Mouse (Mus musculus): ENCODE measurements at regions not wholly inside any gene's neighbourhood (a gene's known extent, or its start where the extent isn't known, plus 50 kb on each side); places are given as distances from the start of the nearest gene placed in this dataset.

DNA sequence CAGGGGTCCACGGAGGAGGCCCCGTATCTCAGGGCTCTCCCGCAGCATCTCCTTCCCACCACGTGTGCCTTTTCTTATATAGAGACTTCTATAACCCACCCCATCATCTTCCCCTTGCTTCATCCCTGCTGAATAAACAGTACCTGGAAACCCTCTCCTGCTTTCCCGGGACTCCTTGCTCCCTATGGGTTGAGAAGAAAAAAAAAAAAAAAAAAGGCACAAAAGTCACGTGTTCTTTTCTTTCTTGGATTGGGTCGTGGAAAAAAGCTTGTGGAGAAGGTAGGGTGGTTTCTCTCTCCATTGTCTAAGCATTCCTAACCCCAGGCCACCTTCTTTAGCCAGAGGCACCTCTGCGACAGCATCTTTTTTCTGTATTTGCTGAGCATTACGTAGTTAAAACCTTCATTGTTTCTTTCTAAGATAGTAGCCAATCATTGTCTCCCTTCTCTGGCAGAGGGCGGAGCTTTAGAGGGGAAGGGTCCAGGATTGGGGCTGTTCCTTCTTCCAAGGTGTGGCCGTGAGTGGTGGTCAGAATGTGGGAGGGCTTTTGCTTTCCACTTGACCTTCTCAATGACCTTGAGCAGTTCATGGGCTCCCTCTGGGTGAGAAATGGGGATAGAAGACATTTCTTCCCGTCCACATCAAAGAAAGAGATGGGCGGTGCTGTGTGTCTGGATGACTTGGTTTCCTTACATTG is 78.7 kb upstream of the Mphosph6 start:
- DNase-seq: no peak

DNA sequence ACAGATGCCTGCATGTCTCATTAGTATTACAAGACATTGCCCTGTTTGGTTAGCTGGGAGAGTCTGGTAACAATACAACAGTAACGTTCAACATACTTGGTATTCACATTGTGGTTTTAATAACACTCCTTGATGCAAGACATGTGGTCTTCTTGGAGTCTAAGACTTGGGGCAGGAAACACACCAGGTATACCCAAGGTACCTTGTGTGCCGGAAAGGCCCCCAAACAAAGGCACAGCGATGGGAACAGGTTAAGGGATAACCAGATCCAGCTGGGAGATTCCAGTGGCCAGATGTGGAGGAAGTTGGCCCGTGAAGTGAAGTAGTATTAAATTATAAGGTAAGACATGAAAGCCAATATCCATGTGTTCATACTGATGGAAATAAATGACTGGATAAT is 71.9 kb upstream of the Mphosph6 start:
- DNase-seq: no peak

DNA sequence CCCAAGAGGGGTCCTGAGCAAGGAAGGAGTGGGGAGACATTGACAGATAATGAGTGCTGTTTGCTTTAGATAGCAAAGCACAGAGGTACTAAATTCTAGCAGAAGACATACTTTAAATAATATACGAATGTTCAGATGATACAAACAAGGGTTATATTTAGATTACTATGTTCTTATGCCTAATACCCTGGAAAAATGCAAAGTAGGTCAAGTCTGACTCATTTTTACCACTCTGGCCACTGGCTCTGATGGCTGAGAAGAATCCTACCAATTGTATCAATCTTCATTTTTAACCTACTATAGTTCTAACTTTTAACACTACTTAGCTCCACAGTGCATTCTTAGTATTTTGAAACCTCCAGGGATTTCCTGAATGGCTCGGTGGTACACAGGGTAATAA is 65.4 kb upstream of the Mphosph6 start:
- DNase-seq: no peak

DNA sequence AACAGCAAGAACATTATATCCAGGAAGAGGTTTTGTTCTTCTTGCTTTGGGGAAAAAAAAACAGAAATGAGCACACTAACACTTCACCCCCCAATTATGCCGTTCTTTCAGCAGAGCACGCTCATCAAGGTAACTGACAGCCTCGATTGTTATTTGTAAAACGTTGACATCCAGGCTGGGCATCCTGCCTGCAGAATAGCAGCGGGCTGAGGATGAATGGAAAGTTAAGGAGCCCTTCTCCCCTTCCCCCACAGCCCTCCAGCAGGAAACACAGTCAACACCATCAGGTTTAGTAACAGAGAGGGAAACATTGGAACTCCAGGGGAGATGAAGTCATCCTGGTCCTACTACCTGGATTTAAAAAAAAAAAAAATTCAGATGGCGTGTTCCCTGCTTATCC is 63.3 kb upstream of the Mphosph6 start:
- no peak for DNase-seq

DNA sequence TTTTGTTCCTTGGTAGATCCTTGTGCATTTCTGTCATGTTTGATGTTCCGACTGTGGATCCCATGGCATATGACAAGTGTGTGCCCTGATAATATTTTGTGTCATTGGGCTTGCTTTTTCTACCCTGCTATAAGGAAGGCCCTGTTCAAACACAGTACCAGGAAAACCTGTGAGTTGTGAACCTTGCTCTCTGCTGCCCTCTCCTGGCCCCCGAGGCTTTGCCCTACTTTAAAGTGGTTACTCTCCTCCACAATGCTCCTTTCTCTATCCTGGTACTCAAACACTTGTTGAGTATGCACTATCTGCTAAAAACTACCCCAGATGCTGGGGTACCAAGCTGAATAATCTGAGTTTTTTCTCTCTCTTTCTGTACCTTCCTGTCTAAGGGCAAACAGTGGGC is 62.1 kb upstream of the Mphosph6 start:
- peak; percentile 17 to 63 for DNase-seq

DNA sequence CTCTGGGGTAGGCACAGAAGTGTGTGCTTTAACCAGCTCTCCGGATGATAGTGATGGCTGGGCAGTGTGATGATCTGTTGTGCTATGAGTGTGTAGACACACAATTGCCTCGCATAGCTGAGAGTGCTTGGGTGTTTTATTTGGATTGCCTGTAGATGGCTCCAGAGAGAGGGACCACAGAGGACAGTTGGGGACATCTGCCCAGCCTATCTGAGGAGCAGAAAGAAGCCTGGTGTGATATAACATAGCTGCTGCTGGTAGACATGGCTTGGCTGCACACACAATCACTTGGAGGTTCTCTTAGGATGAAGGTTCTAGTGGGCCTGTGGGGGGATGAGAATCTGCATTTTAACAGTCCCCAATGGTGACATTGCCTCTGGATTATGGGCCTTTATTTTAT is 60.6 kb upstream of the Mphosph6 start:
- no peak for DNase-seq

DNA sequence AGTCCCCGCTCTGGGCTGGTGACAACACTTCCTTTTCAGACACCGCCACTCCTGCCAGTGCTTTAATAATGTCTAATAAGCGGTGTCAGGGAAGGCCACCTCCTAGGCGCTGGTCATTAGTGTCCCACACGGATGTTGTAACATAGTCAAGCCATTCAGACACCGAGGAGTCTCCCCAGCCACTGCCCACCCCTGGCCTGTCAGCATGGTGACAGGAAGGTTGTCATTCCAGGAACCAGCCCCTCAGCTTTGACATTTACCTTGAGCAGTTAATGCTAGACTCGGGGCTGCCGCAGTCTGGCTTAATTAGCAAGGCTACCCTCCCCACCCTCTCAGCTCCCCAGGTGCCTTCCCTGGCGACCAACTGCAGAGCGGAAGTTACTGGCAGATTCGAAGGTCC is 58.0 kb upstream of the Mphosph6 start:
- no peak for DNase-seq

DNA sequence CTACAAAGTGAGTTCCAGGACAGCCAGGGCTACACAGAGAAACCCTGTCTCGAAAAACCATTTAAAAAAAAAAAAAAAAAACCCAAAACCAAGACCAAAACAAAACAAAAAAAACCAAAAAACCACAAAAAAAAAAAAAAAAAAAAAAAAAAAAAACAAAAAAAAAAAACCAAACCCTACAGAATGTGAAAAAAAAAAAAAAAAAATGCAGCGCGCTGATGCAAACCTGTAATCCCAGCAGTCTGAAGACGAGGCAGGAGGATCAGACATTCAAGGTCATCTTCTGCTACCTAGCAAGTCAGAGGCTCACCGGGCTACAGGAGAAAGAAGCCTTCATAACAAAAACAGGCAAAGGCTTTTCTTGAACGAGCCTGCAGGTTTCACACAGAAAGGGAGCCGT is 57.4 kb upstream of the Mphosph6 start:
- no peak for DNase-seq

DNA sequence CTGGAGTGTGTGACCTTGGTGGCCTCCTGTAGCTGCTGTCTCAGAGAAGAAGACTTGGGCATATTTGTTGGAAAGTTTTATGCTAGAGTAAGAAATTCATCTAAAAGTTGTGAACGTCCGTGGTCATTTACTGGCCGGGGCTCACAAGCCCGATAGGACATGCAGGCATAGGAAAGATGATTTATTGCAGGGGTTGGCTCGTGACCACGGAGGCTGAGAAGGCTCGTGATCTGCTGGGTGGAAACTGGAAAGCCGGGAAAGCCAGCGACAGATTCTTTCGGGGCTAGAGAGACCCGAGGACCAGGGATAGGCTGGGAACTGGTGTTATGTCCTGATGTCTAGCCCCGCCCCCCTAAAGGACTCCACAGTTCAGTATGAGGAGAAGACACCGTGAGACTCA is 54.4 kb upstream of the Mphosph6 start:
- no peak for DNase-seq

DNA sequence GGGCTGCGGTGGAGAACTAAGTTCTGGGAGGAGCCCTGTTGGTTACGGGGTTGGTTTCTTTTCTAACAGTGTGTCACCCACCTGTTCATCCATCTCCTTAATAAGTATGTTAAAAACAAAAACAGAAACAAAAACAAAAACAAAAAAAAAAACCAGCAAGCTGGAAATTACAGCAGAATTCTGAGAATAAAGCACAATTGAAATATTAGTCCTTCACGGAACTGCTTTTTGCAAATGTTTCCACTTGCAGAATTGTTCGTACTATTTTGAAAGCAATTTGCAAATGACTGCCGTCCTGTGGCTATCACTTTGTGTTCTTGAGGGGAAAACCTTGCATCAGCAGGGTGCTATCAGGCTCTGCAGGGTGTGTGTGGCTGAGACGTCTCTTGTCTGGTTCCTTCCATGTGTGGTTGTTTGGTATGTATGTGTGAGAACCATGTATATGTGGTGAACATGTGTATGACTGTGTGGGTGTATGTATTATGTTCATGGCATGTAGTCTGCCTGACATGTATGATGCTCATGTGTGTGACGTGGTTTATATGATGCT is 53.3 kb upstream of the Mphosph6 start:
- no peak for DNase-seq

DNA sequence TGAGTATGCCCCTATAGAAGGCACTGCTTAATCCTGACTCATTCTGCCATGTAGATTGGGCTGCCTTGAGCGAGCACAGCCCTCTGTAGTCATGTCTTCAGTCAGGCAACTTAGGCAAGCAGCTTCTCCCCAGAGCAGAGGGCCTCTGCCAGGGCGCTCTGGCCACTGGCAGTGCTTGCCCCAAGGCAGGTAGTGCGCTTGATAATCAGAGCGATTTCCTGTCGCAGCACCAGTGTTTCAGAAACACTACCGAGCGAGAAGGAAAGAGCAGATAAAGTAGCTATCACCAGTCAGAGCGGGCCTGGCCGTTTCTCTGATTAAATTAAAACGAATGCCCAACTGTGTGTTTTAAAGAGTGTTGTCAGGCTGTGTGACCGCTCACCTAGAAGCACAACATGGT is 52.6 kb upstream of the Mphosph6 start:
- no peak for DNase-seq

DNA sequence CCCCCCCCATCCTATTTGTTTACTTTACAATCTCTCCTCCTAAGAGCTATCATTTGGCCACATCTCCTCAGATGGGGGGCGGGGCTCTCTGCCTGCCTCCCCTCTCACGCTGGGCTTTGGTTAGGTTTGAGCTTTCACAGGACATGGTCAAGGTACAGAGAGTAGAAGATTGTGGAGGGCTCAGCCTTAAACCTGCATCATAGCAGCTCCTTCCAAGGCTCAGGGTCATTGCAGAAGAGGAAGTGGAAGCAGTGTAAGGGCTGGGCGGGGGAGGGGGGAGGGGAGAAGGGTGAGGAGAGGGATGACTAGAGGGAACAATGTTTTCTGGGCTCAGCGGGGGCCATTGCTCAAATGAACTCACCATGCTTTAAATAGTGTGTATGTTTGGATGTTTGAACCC is 51.7 kb upstream of the Mphosph6 start:
- DNase-seq: no peak

DNA sequence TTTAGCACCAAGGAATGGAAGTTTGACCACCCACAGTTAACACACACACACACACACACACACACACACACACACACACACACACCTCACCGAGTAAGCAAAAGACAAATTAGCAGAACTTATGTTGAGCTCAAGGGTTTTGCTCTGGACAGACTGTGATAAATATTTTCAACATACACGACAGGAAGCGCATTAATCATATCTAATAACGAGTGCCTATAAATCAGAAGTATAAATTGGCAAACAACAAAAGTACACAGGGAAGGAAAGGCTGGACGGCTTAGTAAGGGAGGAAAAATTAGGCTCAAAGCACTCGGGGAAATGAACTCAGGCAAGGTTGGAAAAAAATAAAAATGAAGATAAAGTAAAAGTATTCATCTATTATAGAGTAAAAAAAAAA is 50.8 kb upstream of the Mphosph6 start:
- DNase-seq: no peak
